ENCODE assay signal across 12 mouse cellular contexts in the genomic region with DNA sequence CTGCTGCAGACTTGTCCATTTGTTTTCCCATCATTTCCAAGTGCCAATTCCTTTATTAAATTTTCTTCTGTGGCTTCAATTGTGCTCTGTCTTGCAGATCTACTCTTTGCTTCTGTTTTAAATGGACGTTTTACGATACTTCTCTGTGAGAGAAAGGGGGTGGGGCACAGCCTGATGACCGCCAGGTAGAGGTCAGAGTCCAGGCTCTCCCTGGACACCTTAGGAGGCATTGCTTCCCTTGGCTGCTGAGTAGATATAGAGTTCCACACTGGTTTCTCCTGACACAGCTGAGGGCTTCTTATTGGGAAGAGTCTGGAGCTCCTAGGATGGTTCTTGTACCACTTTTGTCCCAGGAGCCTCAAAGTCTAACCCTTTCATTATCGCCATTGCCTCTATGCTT.
"Had no signal": no experiment of that assay in that cellular context is flagged by ENCODE, and none has a peak within 500 bp of the region (broad histone marks: within the 10 kb centered on the region; RNA-seq: fewer than 3 reads in every experiment).

No protein-coding gene starts in this region.

- DNase-seq: kidney, postnatal 4 days; left cerebral cortex, postnatal 4 days; liver, embryonic 13.5 days; lung, adult 18-20 months; retina, postnatal 1 day; right cerebral cortex, postnatal 14 days had no signal

- H3K4me2 ChIP-seq: hindbrain, embryonic 14.5 days; kidney, embryonic 15.5 days; limb, embryonic 13.5 days; liver, embryonic 13.5 days; midbrain, embryonic 12.5 days; neural tube, embryonic 13.5 days had no signal

- H3K4me3 ChIP-seq: kidney, embryonic 15.5 days; limb, embryonic 13.5 days; liver, embryonic 13.5 days; midbrain, embryonic 12.5 days; neural tube, embryonic 13.5 days had no signal

- H3K36me3 ChIP-seq: kidney, embryonic 15.5 days; limb, embryonic 13.5 days; liver, embryonic 13.5 days; midbrain, embryonic 12.5 days; neural tube, embryonic 13.5 days had no signal

- H3K4me1 ChIP-seq: limb, embryonic 13.5 days; liver, embryonic 13.5 days; midbrain, embryonic 12.5 days; neural tube, embryonic 13.5 days had no signal

- H3K9ac ChIP-seq: hindbrain, embryonic 14.5 days; kidney, embryonic 15.5 days; limb, embryonic 13.5 days; liver, embryonic 13.5 days; midbrain, embryonic 12.5 days; neural tube, embryonic 13.5 days had no signal

- H3K27me3 ChIP-seq: kidney, embryonic 15.5 days; limb, embryonic 13.5 days; liver, embryonic 13.5 days; midbrain, embryonic 12.5 days; neural tube, embryonic 13.5 days had no signal

- ATAC-seq: midbrain, embryonic 16.5 days had no signal

- H3K27ac ChIP-seq: hindbrain, embryonic 14.5 days; kidney, embryonic 15.5 days; limb, embryonic 13.5 days; liver, embryonic 13.5 days; midbrain, embryonic 12.5 days; neural tube, embryonic 13.5 days had no signal

- H3K9me3 ChIP-seq: kidney, embryonic 15.5 days; limb, embryonic 13.5 days; liver, embryonic 13.5 days; midbrain, embryonic 12.5 days; neural tube, embryonic 13.5 days had no signal
